Mouse (Mus musculus) embryonic fibroblast, embryonic 13.5 days (primary cell): Measurements from ENCODE around the gene Ror2.

Experiments
- CTCF ChIP-seq: IDR thresholded peaks from 2 replicates; pipeline ENCODE4 v1.5.1; 2011; ENCODE audit warnings: mild to moderate bottlenecking, control low read depth, low read length, moderate library complexity, borderline replicate concordance; ENCODE audit not compliant: insufficient read depth
- POLR2A ChIP-seq: IDR thresholded peaks from 2 replicates; pipeline ENCODE4 v1.6.1; 2011; ENCODE audit warnings: low read depth, mild to moderate bottlenecking, control low read depth, low read length, moderate library complexity

- TF ChIP-seq CTCF (no peak), POLR2A (no peak)
These were observed 160.3 kb downstream of the Ror2 start for GRCm38 (mm10) chr13:53125627-53126026.
